Mouse (Mus musculus): ENCODE measurements around the gene Rpf2. TPM values are rescaled to one million over a fixed set of nuclear protein-coding genes. Genes with fewer than 3 reads are reported as not detected.

Rpf2 gene
- total RNA-seq, 2 experiments from 2014 or later, result 13.5 to 17.3 TPM

DNA sequence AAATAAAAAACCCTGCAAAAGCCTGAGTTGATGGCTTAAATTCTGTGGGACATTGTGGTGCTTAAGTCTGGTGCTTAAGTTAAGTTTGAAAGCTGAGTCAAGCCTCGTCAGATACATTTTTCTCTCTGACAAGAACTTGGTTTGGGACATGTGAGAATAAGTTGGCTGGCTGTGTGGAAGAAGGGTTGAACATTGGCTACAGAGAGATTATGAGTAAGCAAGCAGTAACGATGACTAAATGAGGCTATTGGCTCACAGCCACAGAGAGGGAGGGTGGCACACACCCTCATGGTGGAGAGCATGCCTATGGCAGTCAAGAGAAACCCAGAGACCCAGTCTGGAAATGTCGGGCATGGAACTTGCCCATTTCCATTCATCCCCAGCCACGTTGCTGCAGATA, 16.9 kb upstream of the Rpf2 start:
- Histone ChIP-seq H3K4me3 (no peak overlapping the region), H3K27ac (no peak overlapping the region)
- no peak for TF ChIP-seq CTCF (IDR thresholded peaks at IDR 0.05)
- intact Hi-C loops (cut with DNase I), result no loop called here
- no peak for DNase-seq

DNA sequence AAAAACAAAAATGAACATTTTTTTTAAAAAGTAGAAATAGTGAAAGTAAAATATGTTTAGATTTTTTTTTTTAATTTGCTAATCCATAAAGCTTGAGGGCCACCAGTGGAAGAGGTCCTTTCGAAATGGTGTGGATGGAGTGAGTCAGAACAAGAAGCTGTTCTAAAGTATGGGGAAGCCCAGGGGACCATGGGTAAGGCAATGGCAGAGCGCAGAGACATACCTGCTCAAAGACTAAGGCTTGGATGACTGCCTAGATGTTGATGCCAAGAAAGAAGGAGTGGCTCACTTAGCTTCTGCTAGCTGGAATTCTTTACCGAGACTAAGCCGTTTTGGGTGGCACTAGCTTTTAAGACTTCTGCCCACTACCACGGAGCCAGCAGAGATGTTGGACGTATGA, 15.4 kb upstream of the Rpf2 start:
- TF ChIP-seq CTCF (IDR thresholded peaks at IDR 0.05), result no peak
- DNase-seq, result no peak
- Histone ChIP-seq H3K27ac (no peak overlapping the region), H3K4me3 (no peak overlapping the region)
- intact Hi-C loops (cut with DNase I), result no loop called here

DNA sequence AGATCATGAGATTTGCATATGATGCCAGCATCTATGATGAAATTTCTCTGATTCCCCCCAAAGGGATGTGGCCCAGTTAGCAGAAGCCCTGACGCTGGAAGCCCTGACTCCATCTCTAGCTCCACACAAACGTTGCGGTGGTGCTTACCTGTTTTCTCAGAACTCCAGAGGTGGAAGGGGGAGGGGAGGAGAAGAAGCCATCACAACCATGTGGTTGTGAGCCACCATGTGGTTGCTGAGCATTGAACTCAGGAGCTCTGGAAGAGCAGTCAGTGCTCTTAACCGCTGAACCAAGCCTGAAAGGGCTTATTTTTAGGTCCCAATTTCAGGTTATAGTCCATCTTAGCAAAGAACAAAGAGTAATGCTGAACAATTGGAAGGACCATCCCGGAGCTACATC, 13.5 kb upstream of the Rpf2 start:
- H3K4me3 ChIP-seq, result no peak overlapping the region
- intact Hi-C loops (cut with DNase I), result no loop called here
- H3K27ac ChIP-seq, result no peak overlapping the region
- DNase-seq, result no peak
- no peak for TF ChIP-seq CTCF (IDR thresholded peaks at IDR 0.05)

DNA sequence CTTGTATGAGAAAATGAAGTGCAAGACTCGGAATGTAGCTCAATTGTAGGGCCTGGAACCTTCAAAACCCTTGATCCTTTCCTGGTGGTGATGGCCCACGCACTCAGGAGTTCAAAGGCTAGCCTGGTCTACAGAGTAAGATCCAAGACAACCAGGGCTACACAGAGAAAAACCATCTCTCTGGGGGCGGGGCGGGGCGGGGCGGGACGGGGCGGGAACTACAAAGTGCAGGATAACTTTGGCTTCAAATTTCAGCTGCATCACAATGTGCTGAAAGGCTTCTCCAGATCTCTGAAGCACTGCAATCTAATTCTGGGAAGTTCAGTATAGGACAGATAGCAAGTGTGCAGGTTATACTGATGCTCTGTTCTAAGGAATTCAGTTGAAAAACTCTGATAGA, 12.7 kb upstream of the Rpf2 start:
- intact Hi-C loops (cut with DNase I), result loop anchor here (2.0 kb wide), 2 partner anchors 41 to 89 kb away; no protein-coding TSS in a partner anchor
- TF ChIP-seq CTCF (IDR thresholded peaks at IDR 0.05), result no peak
- peak overlapping the region; percentile 94 for H3K27ac ChIP-seq
- peak overlapping the region; percentile 88 for H3K4me3 ChIP-seq
- no peak for DNase-seq

DNA sequence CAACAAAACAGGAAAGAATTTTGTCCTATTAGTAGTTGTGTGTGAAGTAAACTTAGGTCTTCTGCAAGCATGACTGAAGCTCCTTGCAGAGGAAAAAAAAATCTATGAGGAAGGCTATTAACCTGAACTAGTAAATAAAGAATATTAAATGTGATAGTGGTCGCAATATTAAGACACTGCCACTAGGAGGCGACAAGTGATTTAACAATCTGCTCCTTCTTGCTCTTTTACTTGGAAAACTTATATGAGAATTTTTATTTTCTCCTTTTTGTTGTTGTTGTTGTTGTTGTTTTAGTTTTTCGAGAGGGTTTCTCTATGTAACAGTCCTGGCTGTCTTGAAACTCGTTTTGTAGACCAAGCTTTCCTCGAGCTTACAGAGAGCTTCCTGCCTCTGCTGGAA, 12.1 kb upstream of the Rpf2 start:
- H3K27ac ChIP-seq, result peak overlapping the region; percentile 94
- peak; percentile 82 for TF ChIP-seq CTCF (IDR thresholded peaks at IDR 0.05)
- DNase-seq, result no peak
- intact Hi-C loops (cut with DNase I), result loop anchor here (2.0 kb wide), 2 partner anchors 42 to 90 kb away; no protein-coding TSS in a partner anchor
- H3K4me3 ChIP-seq, result peak overlapping the region; percentile 88

DNA sequence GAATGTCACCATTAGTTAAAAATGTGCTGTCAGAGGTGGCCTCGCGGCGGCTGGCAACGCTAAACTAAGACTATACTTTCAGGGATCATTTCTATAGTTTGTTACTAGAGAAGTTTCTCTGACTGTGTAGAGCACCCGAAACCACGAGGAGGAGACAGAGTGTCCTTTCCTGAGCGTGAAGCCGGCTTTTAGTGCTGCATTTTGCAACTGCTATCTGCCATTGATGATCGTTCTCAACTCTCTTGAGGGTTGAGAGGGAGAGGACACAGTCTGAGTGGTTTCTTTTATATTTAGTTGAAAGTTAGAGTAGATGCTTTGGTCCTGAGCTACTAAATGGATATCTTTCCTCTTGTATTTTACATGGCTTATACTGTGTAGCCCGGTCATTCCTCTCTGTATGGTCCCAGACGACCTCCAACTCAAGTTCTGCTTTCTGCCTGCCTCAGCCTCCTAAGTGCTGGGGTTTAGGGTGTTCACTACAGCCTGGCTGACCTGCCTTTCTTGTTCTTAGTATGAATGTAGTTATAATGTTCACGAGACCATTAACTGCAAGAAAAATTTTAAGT, 11.6 kb upstream of the Rpf2 start:
- peak; percentile 39 for TF ChIP-seq CTCF (IDR thresholded peaks at IDR 0.05)
- Histone ChIP-seq H3K4me3 (peak overlapping the region; percentile 88), H3K27ac (peak overlapping the region; percentile 94)
- intact Hi-C loops (cut with DNase I), result loop anchor here (2.0 kb wide), 2 partner anchors 42 to 90 kb away; no protein-coding TSS in a partner anchor
- DNase-seq, result peak; percentile 58

DNA sequence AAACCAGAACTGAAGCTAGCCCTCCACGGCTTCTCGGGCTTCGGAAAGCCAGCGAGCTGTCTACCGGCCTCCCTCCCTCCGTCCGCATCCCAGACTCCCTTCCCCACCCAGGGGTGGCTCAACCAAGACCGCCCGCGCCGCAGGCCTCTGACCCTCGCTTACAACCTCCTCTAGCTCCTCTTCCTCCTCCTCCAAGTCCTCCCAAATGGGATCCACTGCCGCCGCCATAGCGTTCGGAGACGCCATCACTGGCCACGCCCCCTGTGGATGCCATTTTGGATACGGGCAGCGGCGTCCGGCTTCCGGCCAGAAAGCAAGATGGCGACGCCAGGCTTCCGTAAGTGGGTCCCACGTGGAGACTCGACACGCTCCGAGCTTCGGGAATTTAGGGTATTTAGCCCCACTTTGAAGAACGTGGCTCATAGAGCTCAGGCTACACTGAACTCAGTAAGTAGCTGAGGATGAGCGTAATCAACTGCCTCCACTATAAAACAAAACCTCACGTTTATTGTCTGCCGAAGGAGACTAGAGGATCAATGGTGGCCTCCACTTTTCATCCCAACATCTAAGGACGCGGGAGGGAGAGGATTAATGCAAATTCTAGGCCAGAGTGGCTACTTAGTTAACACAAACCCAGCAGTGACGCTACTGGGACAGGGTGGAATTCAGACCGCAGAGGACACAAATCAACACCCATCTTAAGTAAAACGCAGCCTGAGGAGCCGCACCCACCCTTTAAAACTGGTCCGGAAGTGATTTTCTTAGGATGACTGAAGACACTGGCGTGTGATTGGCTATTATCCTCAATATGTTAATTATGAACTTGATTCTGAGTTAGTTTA, 10.8 kb upstream of the Rpf2 start, which contains the start of gene Gtf3c6:
TSS of gene Gtf3c6 (minus strand) at position 695 of the 842 bp plus-strand sequence.
- peak; percentile 95 for DNase-seq
- no peak for TF ChIP-seq CTCF (IDR thresholded peaks at IDR 0.05)
- Histone ChIP-seq H3K27ac (peak within 1 kb of the TSS; percentile 94), H3K4me3 (peak within 1 kb of the TSS; percentile 88)
- intact Hi-C loops (cut with DNase I), result loop anchor here (1.0 to 2.0 kb wide), 3 partner anchors 43 to 268 kb away; no protein-coding TSS in a partner anchor

DNA sequence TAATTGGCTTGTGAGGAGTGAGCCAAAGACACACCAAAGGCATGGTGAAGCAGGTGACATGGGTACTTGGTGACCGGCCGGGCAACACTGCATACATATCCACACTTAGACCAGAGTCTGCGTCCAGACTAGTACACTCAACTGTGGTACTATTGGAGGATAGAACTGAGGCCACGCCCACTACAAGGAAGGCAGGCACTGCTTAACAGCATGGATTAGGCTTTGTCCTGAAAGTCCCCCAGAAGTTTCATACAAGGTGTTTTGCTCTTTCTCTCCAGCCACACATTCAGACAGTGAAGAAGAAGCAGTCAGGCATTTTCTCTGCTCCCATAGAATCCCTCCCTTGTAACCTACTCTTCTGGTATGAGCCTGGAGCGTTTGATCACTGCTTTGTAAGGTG, 9.9 kb upstream of the Rpf2 start:
- intact Hi-C loops (cut with DNase I), result loop anchor here (1.0 kb wide), 1 partner anchor 269 kb away; no protein-coding TSS in a partner anchor
- Histone ChIP-seq H3K4me3 (peak overlapping the region; percentile 88), H3K27ac (peak overlapping the region; percentile 94)
- peak; percentile 33 for DNase-seq
- no peak for TF ChIP-seq CTCF (IDR thresholded peaks at IDR 0.05)

DNA sequence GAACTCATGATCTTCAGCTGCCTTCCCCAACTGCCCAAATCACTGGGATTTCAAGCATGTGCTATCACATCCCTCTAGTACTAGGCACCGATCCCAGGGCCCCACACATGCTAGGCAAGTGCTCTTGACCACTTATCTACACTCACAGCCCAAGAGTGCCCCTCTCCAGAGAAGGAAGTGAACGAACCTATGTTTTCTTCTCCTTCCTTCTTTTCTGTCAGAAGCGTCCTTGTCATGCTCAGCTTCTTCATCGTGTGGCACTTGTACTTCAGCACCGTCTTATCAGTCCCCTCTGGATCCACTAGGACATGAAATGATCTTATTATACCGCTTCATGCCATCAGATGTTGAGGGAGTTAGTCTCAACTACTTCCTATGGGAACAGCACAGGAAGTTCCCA, 4.1 kb upstream of the Rpf2 start:
- TF ChIP-seq CTCF (IDR thresholded peaks at IDR 0.05), result no peak
- Histone ChIP-seq H3K4me3 (no peak overlapping the region), H3K27ac (no peak overlapping the region)
- intact Hi-C loops (cut with DNase I), result no loop called here
- DNase-seq, result no peak

DNA sequence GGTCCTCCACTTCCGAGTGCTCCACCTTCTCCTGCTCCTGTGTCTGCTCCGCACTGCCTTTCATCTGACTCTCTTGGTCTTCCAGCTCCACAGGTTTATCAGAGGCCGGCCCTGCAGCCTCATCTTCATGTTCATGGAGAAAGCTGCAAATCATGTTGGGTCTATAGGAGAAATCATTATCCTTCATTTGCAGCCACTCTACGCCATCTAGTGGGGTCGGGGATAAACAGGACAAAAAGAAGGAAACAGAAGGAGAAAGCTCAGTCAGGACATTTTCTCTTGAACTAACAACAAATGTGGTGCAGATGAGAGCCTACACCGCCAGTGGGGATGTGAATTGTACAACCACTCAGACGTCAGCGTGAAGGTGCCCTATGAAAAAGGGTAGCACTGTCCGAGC, 2.8 kb upstream of the Rpf2 start:
- DNase-seq, result no peak
- peak; percentile 32; the same call in 1 of the 2 replicates for TF ChIP-seq CTCF (IDR thresholded peaks at IDR 0.05)
- H3K4me3 ChIP-seq, result no peak overlapping the region
- intact Hi-C loops (cut with DNase I), result no loop called here
- H3K27ac ChIP-seq, result no peak overlapping the region

DNA sequence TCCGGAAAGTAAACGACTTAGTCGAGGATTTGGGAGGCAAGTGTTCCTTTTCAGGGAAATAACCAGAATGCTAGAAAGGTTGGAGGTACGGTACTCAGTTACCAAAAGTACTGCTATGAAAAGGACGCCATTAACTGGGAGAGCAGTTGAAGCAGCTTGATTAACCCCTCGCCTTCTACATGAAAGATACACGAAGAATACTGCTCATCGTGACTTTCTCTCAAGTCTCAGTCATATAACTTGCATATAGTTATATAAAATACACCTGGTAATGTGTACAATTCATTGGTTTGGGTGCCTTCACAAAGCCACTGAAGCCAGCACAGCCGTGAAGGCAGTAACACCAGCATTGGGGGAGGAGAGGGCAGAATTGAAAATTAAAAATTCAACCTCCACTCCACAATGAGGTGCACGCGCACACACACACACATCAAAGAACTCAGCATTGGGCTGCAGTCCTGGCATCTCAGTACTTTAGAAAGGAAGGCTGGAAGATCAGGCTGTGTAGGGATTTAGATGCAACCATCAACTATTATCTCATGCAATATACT, 405 bp upstream of the Rpf2 start:
- TF ChIP-seq CTCF (IDR thresholded peaks at IDR 0.05), result no peak
- Histone ChIP-seq H3K4me3 (peak overlapping the region; percentile 95), H3K27ac (peak overlapping the region; percentile 90)
- intact Hi-C loops (cut with DNase I), result no loop called here
- no peak for DNase-seq

DNA sequence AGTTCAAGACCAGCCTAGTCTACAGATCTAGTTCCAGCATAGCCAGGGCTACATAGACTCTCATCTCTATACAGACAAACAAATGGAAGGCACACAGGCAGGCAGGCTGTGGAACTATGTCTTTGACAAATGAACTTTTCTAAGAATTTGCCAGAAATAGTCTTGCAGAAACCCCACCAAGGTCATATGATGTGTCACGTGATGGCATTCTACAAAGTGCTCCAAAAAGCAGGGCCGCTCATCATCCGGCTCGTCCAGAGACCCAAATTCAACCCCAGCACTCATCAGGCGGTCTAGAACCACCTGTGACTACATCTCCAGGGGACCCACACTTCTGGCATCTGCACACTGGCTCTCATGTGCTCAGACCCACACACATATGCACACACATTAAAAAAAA, 9.0 kb downstream of the Rpf2 start:
- no peak overlapping the region for H3K27ac ChIP-seq
- no peak for TF ChIP-seq CTCF (IDR thresholded peaks at IDR 0.05)
- intact Hi-C loops (cut with DNase I), result no loop called here
- DNase-seq, result no peak
- H3K4me3 ChIP-seq, result no peak overlapping the region

DNA sequence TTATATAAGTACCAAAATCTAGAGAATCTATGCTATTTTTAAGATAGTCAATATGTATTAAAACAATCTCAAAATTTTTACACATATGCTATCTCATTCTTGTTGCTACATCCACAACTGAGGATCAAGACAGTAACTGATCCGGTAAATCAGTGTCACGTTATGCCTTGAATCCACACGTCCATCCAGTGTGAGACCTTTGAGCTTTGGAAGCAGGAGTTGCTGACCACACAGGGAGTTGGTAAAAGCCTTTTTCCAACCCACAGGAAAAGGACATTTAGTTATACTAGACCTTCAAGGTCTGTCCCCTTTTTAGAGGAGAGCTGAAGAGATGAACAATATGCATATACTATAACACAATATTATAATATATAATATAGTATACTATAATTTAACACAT, 13.6 kb downstream of the Rpf2 start:
- intact Hi-C loops (cut with DNase I), result no loop called here
- no peak for DNase-seq
- H3K4me3 ChIP-seq, result no peak overlapping the region
- H3K27ac ChIP-seq, result no peak overlapping the region
- TF ChIP-seq CTCF (IDR thresholded peaks at IDR 0.05), result no peak

Data from gastrocnemius, adult 2 months (tissue).